Mouse (Mus musculus): Measurements from ENCODE around the gene Ucn3. TPM values are rescaled to one million over a fixed set of nuclear protein-coding genes. Genes with fewer than 3 reads are reported as not detected.

Gene Ucn3
- polyA plus RNA-seq (2012; rRNA removed): not detected in 2 replicates

DNA sequence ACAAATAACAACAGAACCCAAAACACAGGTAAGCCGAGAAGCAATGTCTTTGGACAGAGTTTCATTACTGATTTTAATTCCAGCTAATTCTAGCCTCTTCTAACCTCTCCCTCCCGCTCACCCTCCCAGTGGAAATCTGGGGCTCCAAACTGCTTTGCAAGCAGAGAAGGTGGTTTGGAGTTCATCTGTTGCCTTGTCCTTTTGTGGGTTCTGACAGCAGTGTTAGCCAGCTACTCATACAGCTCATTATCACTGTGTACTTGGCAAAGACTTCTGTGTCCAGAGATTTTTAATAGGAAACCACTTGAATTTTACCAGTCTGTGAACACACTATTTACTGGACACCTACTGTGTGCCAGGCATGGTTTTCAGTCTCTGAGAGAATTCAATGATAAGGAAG, at the start of gene Ucn3:
Gene Ucn3 (minus strand): TSS at position 101 of the 400 bp plus-strand sequence.

DNA sequence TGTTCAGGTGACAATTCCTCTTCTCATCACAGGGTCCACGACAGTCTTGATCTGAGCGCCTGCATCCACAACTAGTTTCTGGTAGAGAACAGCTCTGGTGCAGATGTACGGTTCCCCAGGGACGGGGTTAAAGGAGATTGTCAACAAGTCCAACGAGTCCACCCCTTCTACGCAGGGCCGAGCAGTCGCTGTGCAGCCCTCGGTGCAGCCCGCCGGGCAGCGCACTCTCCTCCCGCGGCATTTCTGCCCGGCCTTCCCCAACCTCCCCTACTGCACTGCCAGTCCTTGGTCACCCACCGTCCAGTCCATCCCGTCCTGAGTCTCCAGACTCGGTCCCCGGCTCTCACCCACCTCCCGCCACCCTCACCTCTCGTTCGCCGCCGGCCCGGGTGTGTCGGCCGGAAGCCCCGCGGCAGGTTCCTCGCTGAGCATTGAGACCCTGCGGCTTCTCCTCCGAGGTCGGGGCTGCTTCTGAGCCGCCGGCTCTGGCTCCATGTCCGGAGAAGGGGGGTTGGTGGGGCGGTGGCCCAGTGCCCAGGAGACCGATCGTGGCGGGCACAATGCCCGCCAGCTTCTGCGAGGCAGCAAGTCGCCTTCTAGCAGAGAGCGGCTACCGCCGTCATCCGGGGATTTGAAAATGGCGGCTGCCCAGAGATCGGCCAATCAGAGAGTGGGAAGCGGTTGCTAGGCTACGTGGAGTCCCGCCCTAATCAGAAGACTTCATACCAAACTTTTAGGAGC, 27.4 kb downstream of the Ucn3 start, which contains the start of the genes Net1 and Tubal3:
Gene Net1 (minus strand): TSS at position 650 of the 741 bp plus-strand sequence.
Gene Tubal3 (plus strand): TSS at position 704 of the 741 bp plus-strand sequence.

Other genes starting within 250 kb of the Ucn3 start
- not detected in 2 replicates for gene Calml3, start 141.0 kb downstream of the Ucn3 start, polyA plus RNA-seq (2012; rRNA removed)
- not detected in 2 replicates for gene Calm4, start 107.6 kb downstream of the Ucn3 start, polyA plus RNA-seq (2012; rRNA removed)
- not detected in 2 replicates for gene Calm5, start 91.2 kb downstream of the Ucn3 start, polyA plus RNA-seq (2012; rRNA removed)
- 20.6 and 21.1 TPM in 2 replicates for gene Net1, start 27.1 kb downstream of the Ucn3 start, polyA plus RNA-seq (2012; rRNA removed)
- 0.07 TPM in 1 of 2 replicates, not detected in the other for gene Tubal3, start 27.1 kb downstream of the Ucn3 start, polyA plus RNA-seq (2012; rRNA removed)
- gene Akr1c14, start 103.7 kb upstream of the Ucn3 start, polyA plus RNA-seq (2012; rRNA removed): 16.7 and 23.6 TPM in 2 replicates
- 2.5 and 5.1 TPM in 2 replicates for gene Akr1c18, start 205.3 kb upstream of the Ucn3 start, polyA plus RNA-seq (2012; rRNA removed)
- 31.8 and 35.3 TPM in 2 replicates for gene Akr1c13, start 245.8 kb upstream of the Ucn3 start, polyA plus RNA-seq (2012; rRNA removed)